Mouse (Mus musculus): ENCODE data around the gene Ccr8.

- no peak for TF ChIP-seq CTCF (IDR thresholded peaks at IDR 0.05)
- no peak for TF ChIP-seq EP300 (IDR thresholded peaks at IDR 0.05)
These were observed 9.3 kb downstream of the Ccr8 start for GRCm38 (mm10) chr9:120101165-120101564.

Measured in lung, postnatal 0 days (tissue).